Mouse (Mus musculus) ES-E14 (cell line): ENCODE results near the gene Aifm3.

Experiments used
- HCFC1 ChIP-seq: IDR thresholded peaks from 2 replicates; pipeline ENCODE4 v1.6.1; 2012; ENCODE audit warnings: low read length, inconsistent platforms, borderline replicate concordance; ENCODE audit not compliant: insufficient read depth
- MAFK ChIP-seq: IDR thresholded peaks from 2 replicates; pipeline ENCODE4 v1.6.1; 2014; ENCODE audit warnings: mild to moderate bottlenecking, low read depth, low read length, inconsistent platforms; ENCODE audit not compliant: insufficient read depth
- ZC3H11A ChIP-seq: IDR thresholded peaks from 2 replicates; pipeline ENCODE4 v1.6.1; 2012; ENCODE audit warnings: low read depth, mild to moderate bottlenecking, inconsistent platforms, low read length, borderline replicate concordance

GRCm38 (mm10) chr16:17527606-17528005 is 38.2 kb downstream of the Aifm3 start:
- TF ChIP-seq MAFK = no peak
- TF ChIP-seq HCFC1 = no peak
- no peak for TF ChIP-seq ZC3H11A
